Mouse (Mus musculus): Measurements from ENCODE around the gene Man1c1. TPM values are rescaled to one million over a fixed set of nuclear protein-coding genes. Genes with fewer than 3 reads are reported as not detected.

Gene Man1c1
- total RNA-seq, 2 experiments from 2014 or later, result 4.1 to 5.1 TPM

Small RNA genes within 50 kb of the gene (microRNA-seq; reads per million reads assigned to microRNA genes)
- gene Mir6403 (ENCODE audit: borderline replicate concordance in 2 of 2), result 0 reads per million in 2 experiments

Other genes with a start within 250 kb of the Man1c1 start
- 10 to 100 TPM in 1 of 2 experiments, 1 to 10 TPM in 1; 6.9 to 10.6 TPM for gene Stmn1, start 236.0 kb downstream of the Man1c1 start, total RNA-seq (2021)
- 1 to 10 TPM; 2.3 to 4.9 TPM for gene Paqr7, start 207.6 kb downstream of the Man1c1 start, total RNA-seq (2021)
- gene Aunip, start 193.3 kb downstream of the Man1c1 start, total RNA-seq (2021), result not detected
- 100 to 1,000 TPM; 120 to 122 TPM for gene Mtfr1l, start 168.9 kb downstream of the Man1c1 start, total RNA-seq (2021)
- 1 to 10 TPM; 6.5 to 7.2 TPM for gene Selenon, start 152.1 kb downstream of the Man1c1 start, total RNA-seq (2021)
- 1 to 10 TPM; 3.2 to 5.0 TPM for gene Ldlrap1, start 63.7 kb upstream of the Man1c1 start, total RNA-seq (2021)
- 10 to 100 TPM; 10.6 to 15.4 TPM for gene Maco1, start 149.1 kb upstream of the Man1c1 start, total RNA-seq (2021)
- not detected for gene Rhd, start 160.2 kb upstream of the Man1c1 start, total RNA-seq (2021)
- gene Tmem50a, start 210.7 kb upstream of the Man1c1 start, total RNA-seq (2021), result 10 to 100 TPM; 25.7 to 32.2 TPM
- gene Rsrp1, start 219.3 kb upstream of the Man1c1 start, total RNA-seq (2021), result 100 to 1,000 TPM; 155 to 161 TPM
- gene Syf2, start 226.6 kb upstream of the Man1c1 start, total RNA-seq (2021), result 10 to 100 TPM; 32.7 to 34.8 TPM